Mouse (Mus musculus): ENCODE data around the gene Bmp8a.
"Not testable (repeated sequence)": the region's sequence is repeated elsewhere in the genome, so short reads cannot be mapped to it uniquely, and the experiment has no call there.

The Bmp8a gene

GRCm38 (mm10) chr4:123331326-123331725, 11.7 kb downstream of the Bmp8a start:
- no peak for DNase-seq (ENCODE audit: low spot score)

- DNase-seq (ENCODE audit: low spot score), result no peak
Measured at GRCm38 (mm10) chr4:123328946-123329345, 14.1 kb downstream of the Bmp8a start.

GRCm38 (mm10) chr4:123327630-123328029, 15.4 kb downstream of the Bmp8a start:
- DNase-seq (ENCODE audit: low spot score), result no peak

- no peak for DNase-seq (ENCODE audit: low spot score)
Measured at GRCm38 (mm10) chr4:123326087-123326486, 17.0 kb downstream of the Bmp8a start.

- no peak for DNase-seq (ENCODE audit: low spot score)
Measured at GRCm38 (mm10) chr4:123323534-123323933, 19.5 kb downstream of the Bmp8a start, which contains the start of gene Oxct2a. TSS of gene Oxct2a (minus strand) at chr4:123323634.

- not testable (repeated sequence) for DNase-seq (ENCODE audit: low spot score)
Measured at GRCm38 (mm10) chr4:123322910-123323309, 20.1 kb downstream of the Bmp8a start.

- DNase-seq (ENCODE audit: low spot score), result no peak
Measured at GRCm38 (mm10) chr4:123314497-123314896, 28.6 kb downstream of the Bmp8a start.

- DNase-seq (ENCODE audit: low spot score), result no peak
Measured at GRCm38 (mm10) chr4:123313010-123313409, 30.0 kb downstream of the Bmp8a start.

- DNase-seq (ENCODE audit: low spot score), result no peak
Measured at GRCm38 (mm10) chr4:123311845-123312244, 31.2 kb downstream of the Bmp8a start.

- no peak for DNase-seq (ENCODE audit: low spot score)
Measured at GRCm38 (mm10) chr4:123308292-123308691, 34.8 kb downstream of the Bmp8a start.

- no peak for DNase-seq (ENCODE audit: low spot score)
Measured at GRCm38 (mm10) chr4:123306999-123307398, 36.1 kb downstream of the Bmp8a start.

GRCm38 (mm10) chr4:123305789-123306188, 37.3 kb downstream of the Bmp8a start:
- no peak for DNase-seq (ENCODE audit: low spot score)

- DNase-seq (ENCODE audit: low spot score), result no peak
Measured at GRCm38 (mm10) chr4:123298980-123299670, 43.9 kb downstream of the Bmp8a start.

- DNase-seq (ENCODE audit: low spot score), result no peak
Measured at GRCm38 (mm10) chr4:123298226-123298625, 44.8 kb downstream of the Bmp8a start.

GRCm38 (mm10) chr4:123297195-123297960, 45.7 kb downstream of the Bmp8a start:
- DNase-seq (ENCODE audit: low spot score), result no peak

- no peak for DNase-seq (ENCODE audit: low spot score)
Measured at GRCm38 (mm10) chr4:123296148-123296534, 46.9 kb downstream of the Bmp8a start.

GRCm38 (mm10) chr4:123295516-123296147, 47.4 kb downstream of the Bmp8a start:
- DNase-seq (ENCODE audit: low spot score), result no peak

GRCm38 (mm10) chr4:123295026-123295425, 48.0 kb downstream of the Bmp8a start:
- DNase-seq (ENCODE audit: low spot score), result not testable (repeated sequence)

GRCm38 (mm10) chr4:123293661-123294443, 49.2 kb downstream of the Bmp8a start:
- no peak for DNase-seq (ENCODE audit: low spot score)

- DNase-seq (ENCODE audit: low spot score), result no peak
Measured at GRCm38 (mm10) chr4:123292989-123293388, 50.1 kb downstream of the Bmp8a start.

- no peak for DNase-seq (ENCODE audit: low spot score)
Measured at GRCm38 (mm10) chr4:123292390-123292789, 50.7 kb downstream of the Bmp8a start.

GRCm38 (mm10) chr4:123289038-123289437, 54.0 kb downstream of the Bmp8a start:
- DNase-seq (ENCODE audit: low spot score), result no peak
